Mouse (Mus musculus) liver, postnatal 0 days (tissue): ENCODE measurements at regions not wholly inside any gene's neighbourhood (a gene's known extent, or its start where the extent isn't known, plus 50 kb on each side); places are given as distances from the start of the nearest gene placed in this dataset.

ENCODE experiments used
- ATAC-seq: fragments of 200-750 bp; cut with Nextera tagmentation; 2 replicates; pipeline ENCODE4 v1.8.0; 2017; ENCODE audit warnings: mild to moderate bottlenecking, moderate library complexity
- DNase-seq: peaks from one replicate; pipeline ENCODE4 v3.0.0-alpha.2; 2016
- H3K27ac ChIP-seq: fragments of 300-500 bp; sonication (generic); 2 replicates; pipeline ENCODE4 v1.5.1; 2014; ENCODE audit warnings: antibody characterized with exemption, moderate library complexity, mild to moderate bottlenecking, low read depth
- H3K27me3 ChIP-seq: fragments of 300-500 bp; sonication (generic); 2 replicates; pipeline ENCODE4 v1.6.1; 2014; ENCODE audit warnings: low read length, control low read depth, mixed read lengths; ENCODE audit not compliant: insufficient read depth
- H3K36me3 ChIP-seq: fragments of 300-500 bp; sonication (generic); replicated peaks from 2 replicates; pipeline ENCODE4 v1.6.1; 2014; ENCODE audit warnings: mild to moderate bottlenecking, control low read depth, low read length, moderate library complexity, mixed read lengths; ENCODE audit not compliant: insufficient read depth
- H3K4me1 ChIP-seq: fragments of 300-500 bp; sonication (generic); 2 replicates; pipeline ENCODE4 v1.6.1; 2014; ENCODE audit warnings: antibody characterized with exemption, mild to moderate bottlenecking, control low read depth; ENCODE audit not compliant: insufficient read depth
- H3K4me2 ChIP-seq: fragments of 300-500 bp; sonication (generic); 2 replicates; pipeline ENCODE4 v1.6.1; 2014; ENCODE audit warnings: low read depth, mild to moderate bottlenecking, low read length, moderate library complexity, mixed read lengths
- H3K4me3 ChIP-seq: fragments of 300-500 bp; sonication (generic); 2 replicates; pipeline ENCODE4 v1.5.1; 2014; ENCODE audit warnings: low read depth, low read length
- H3K9ac ChIP-seq: fragments of 300-500 bp; sonication (generic); replicated peaks from 2 replicates; pipeline ENCODE4 v1.6.1; 2014; ENCODE audit warnings: mild to moderate bottlenecking, moderate library complexity
- H3K9me3 ChIP-seq: fragments of 300-500 bp; sonication (generic); 2 replicates; pipeline ENCODE4 v1.6.1; 2016; ENCODE audit warnings: mild to moderate bottlenecking, control low read depth, low read length, mixed read lengths
- CTCF ChIP-seq: sonication (generic); IDR thresholded peaks from 2 replicates; pipeline ENCODE4 v1.5.1; 2016; ENCODE audit warnings: antibody characterized with exemption, low read depth
- EP300 ChIP-seq: IDR thresholded peaks from 2 replicates; pipeline ENCODE4 v1.6.1; 2016; ENCODE audit warnings: antibody characterized with exemption, low read depth, mild to moderate bottlenecking
- WGBS: fragments of 180-500 bp; shearing (Covaris S2); extraction: QIAGEN DNeasy Blood & Tissue Kit; methylation state at CpG from one replicate; pipeline ENCODE4 v1.1.7; 2014; ENCODE audit not compliant: insufficient replicate concordance; 5-methylcytosine and 5-hydroxymethylcytosine counted together

- H3K36me3 ChIP-seq = no peaks in the 10 kb centered on the region
- 83% methylated on average over 7 of the region's 7 CpGs for WGBS
- H3K27me3 ChIP-seq = no peaks in the 10 kb centered on the region
- no peaks in the 10 kb centered on the region for H3K4me1 ChIP-seq
- no peak overlapping the region for H3K9ac ChIP-seq
- DNase-seq (no peak), ATAC-seq (no peak)
- no peak overlapping the region for H3K4me2 ChIP-seq
- no peaks in the 10 kb centered on the region for H3K9me3 ChIP-seq
- no peak overlapping the region for H3K4me3 ChIP-seq
- H3K27ac ChIP-seq = no peak overlapping the region
- TF ChIP-seq EP300 (no peak), CTCF (no peak)
Measured at GRCm38 (mm10) chr12:25947107-25947506, 467.9 kb downstream of the Rnf144a start.

DNA sequence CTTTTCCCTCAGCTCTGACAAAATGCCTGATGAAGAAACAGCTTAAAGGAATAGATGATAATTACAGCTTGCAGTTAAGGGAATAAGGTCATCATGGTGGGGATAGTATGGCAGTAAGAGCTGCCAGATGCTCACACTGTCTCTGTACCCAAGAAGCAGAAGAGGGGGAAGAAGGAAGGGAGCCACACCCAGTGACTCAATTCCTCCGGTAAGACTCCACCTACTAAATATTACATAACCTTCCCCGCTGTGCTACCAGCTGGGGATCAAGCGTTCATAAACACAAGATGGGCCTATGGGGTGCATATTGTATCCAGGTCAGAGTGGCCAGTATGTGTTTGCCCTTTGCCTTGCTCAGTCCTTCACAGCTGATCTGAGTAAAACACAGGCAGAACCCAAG, 468.9 kb downstream of the Rnf144a start:
- ATAC-seq = no peak
- WGBS = 49% methylated on average over 3 of the region's 3 CpGs

DNA sequence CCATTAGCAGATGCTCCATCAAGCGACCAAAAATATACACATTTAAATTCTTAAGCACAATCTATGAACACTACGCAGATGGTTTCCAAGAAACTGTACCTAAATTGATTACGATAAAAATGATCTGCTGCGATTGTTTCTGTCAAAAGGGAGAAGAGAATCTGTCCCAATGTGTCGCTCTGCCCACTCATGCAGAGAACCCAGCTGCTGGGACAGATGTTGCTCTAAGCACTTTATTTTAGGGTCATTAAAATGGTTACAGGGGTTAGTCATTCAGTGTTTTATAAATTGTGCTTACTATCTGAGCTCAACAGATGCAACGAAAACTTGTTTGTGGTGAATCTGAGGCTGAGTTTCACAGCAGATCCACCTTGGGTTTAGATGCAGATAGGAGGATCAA, 476.2 kb downstream of the Rnf144a start:
- ATAC-seq (no peak), DNase-seq (no peak)
- Histone ChIP-seq H3K4me3 (no peak overlapping the region), H3K4me2 (no peak overlapping the region), H3K9ac (no peak overlapping the region), H3K36me3 (no peaks in the 10 kb centered on the region), H3K4me1 (no peaks in the 10 kb centered on the region), H3K9me3 (no peaks in the 10 kb centered on the region), H3K27me3 (no peaks in the 10 kb centered on the region), H3K27ac (no peak overlapping the region)
- WGBS = 73% methylated on average over 6 of the region's 6 CpGs
- TF ChIP-seq EP300 = no peak
- no peak for TF ChIP-seq CTCF

More for the DNA sequence above, 468.9 kb downstream of the Rnf144a start:
- no peaks in the 10 kb centered on the region for H3K9me3 ChIP-seq
- no peak overlapping the region for H3K9ac ChIP-seq
- H3K27ac ChIP-seq = no peak overlapping the region
- no peak overlapping the region for H3K4me3 ChIP-seq
- H3K36me3 ChIP-seq = no peaks in the 10 kb centered on the region
- no peak for DNase-seq
- no peaks in the 10 kb centered on the region for H3K4me1 ChIP-seq
- no peaks in the 10 kb centered on the region for H3K27me3 ChIP-seq
- no peak overlapping the region for H3K4me2 ChIP-seq
- no peak for TF ChIP-seq EP300
- no peak for TF ChIP-seq CTCF

DNA sequence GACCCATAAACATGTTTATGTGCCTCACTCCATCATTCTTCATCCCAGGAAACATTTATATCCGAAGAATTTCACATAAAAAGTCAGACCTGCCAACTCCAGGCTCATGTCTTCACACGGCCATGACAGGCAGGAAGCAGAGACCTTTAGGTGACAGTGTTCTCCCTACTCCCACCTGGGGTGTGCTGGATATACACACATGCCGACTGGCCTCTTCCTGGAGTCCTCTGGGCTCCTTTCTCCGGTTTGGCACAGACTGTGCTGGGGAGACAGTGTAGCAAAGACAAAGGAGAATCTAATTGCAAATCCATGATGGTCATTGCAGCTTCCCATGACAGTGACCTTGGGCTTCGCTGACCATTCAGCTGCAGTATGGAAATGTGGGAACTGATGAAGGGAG, 480.1 kb downstream of the Rnf144a start:
- no peak overlapping the region for H3K27ac ChIP-seq
- no peak overlapping the region for H3K4me2 ChIP-seq
- no peak for DNase-seq
- no peak overlapping the region for H3K4me3 ChIP-seq
- H3K9ac ChIP-seq = no peak overlapping the region
- no peak for TF ChIP-seq EP300
- no peak for TF ChIP-seq CTCF
- no peak for ATAC-seq
- 68% methylated on average over 5 of the region's 5 CpGs for WGBS
- no peaks in the 10 kb centered on the region for H3K27me3 ChIP-seq
- no peaks in the 10 kb centered on the region for H3K4me1 ChIP-seq
- H3K36me3 ChIP-seq = no peaks in the 10 kb centered on the region
- no peaks in the 10 kb centered on the region for H3K9me3 ChIP-seq

- Histone ChIP-seq H3K4me3 (no peak overlapping the region), H3K27ac (no peak overlapping the region), H3K27me3 (no peaks in the 10 kb centered on the region), H3K4me2 (no peak overlapping the region), H3K4me1 (no peaks in the 10 kb centered on the region), H3K36me3 (no peaks in the 10 kb centered on the region), H3K9me3 (no peaks in the 10 kb centered on the region), H3K9ac (no peak overlapping the region)
- no peak for ATAC-seq
- no peak for DNase-seq
- WGBS = 89% methylated on average over 3 of the region's 3 CpGs
- TF ChIP-seq CTCF (no peak), EP300 (no peak)
Measured at GRCm38 (mm10) chr12:25934526-25934925, 480.5 kb downstream of the Rnf144a start.

- Histone ChIP-seq H3K4me1 (no peaks in the 10 kb centered on the region), H3K4me3 (no peak overlapping the region), H3K27me3 (no peaks in the 10 kb centered on the region), H3K36me3 (no peaks in the 10 kb centered on the region), H3K9ac (no peak overlapping the region), H3K27ac (no peak overlapping the region), H3K9me3 (no peaks in the 10 kb centered on the region), H3K4me2 (no peak overlapping the region)
- 54% methylated on average over 5 of the region's 5 CpGs for WGBS
- DNase-seq = no peak
- no peak for TF ChIP-seq CTCF
- no peak for TF ChIP-seq EP300
- no peak for ATAC-seq
Measured at GRCm38 (mm10) chr12:25926367-25926766, 488.7 kb downstream of the Rnf144a start.

- Histone ChIP-seq H3K27ac (no peak overlapping the region), H3K9me3 (no peaks in the 10 kb centered on the region), H3K9ac (no peak overlapping the region), H3K36me3 (no peaks in the 10 kb centered on the region), H3K27me3 (no peaks in the 10 kb centered on the region), H3K4me2 (no peak overlapping the region), H3K4me3 (no peak overlapping the region), H3K4me1 (no peaks in the 10 kb centered on the region)
- 80% methylated on average over 9 of the region's 9 CpGs for WGBS
- DNase-seq (no peak), ATAC-seq (no peak)
- TF ChIP-seq EP300 = no peak
- no peak for TF ChIP-seq CTCF
Measured at GRCm38 (mm10) chr12:25924526-25924925, 490.5 kb downstream of the Rnf144a start.
